Mouse (Mus musculus) left cerebral cortex, postnatal 10 days (tissue): ENCODE measurements at regions not wholly inside any gene's neighbourhood (a gene's known extent, or its start where the extent isn't known, plus 50 kb on each side); places are given as distances from the start of the nearest gene placed in this dataset.
A peak's percentile ranks its signal among the peaks of the same experiment; 100 is the strongest.

Experiments
- DNase-seq, 2 experiments: peaks; one replicate each; pipeline ENCODE4 v3.0.0; 2021 to 2022; ENCODE audit warnings: low spot score in 2 of 2, mixed read lengths in 1 of 2; ENCODE audit errors: extremely low spot score in 1 of 2
- intact Hi-C: fragments of 180-260 bp; cut with DNase I; formaldehyde crosslinking; loops from one replicate; pipeline ENCODE4 v1.15.1; 2025

DNA sequence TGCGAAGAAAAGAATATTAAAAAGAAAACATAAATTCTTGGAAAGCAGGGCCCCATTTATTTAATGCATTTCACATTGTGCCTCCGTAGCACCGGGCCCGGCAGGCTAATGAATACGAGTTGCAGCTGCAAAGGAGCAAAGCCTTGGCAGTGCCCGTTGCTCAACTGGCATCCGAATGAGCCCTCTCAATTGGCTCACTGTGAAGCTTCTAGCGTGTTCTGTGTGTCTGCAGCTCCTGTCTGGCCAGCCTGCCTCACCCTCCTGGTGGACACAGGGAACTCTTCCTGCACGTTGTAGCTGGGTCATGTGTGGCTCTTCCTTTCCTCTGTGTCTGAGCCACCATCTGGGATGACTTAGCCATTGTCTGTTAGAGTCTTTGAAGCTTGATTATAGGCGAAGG, 256.1 kb downstream of the Pax1 start:
- peak; percentile 22 to 29 for DNase-seq
- intact Hi-C loops = no loop called here

GRCm38 (mm10) chr2:147610343-147610742, 248.6 kb downstream of the Pax1 start:
- no peak for DNase-seq
- intact Hi-C loops = no loop called here

- intact Hi-C loops = no loop called here
- DNase-seq = no peak
These were observed 239.9 kb downstream of the Pax1 start for GRCm38 (mm10) chr2:147601639-147602038.

GRCm38 (mm10) chr2:147572413-147572812, 210.7 kb downstream of the Pax1 start:
- intact Hi-C loops = no loop called here
- DNase-seq = no peak

DNA sequence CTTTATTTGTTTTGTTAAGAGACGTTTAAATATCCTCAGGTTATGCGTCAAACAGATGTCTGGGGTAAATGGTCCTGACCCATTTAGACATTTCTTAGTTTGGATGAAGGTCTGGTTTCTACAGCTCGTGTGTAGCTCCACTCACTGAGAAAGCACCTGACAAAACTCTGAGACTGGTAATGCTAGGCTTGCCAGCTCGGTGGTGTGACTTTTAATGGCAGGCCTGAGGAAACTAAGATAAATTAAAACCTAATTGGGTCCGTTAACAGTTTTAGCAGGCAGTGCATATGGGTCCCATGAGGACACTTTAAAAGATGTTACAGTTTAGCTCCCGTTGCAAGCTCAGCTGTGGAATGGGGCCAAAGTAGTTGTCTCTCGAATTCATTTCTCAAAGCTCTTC, 199.5 kb downstream of the Pax1 start:
- intact Hi-C loops = no loop called here
- DNase-seq = no peak

GRCm38 (mm10) chr2:147560426-147561155, 198.9 kb downstream of the Pax1 start:
- intact Hi-C loops = no loop called here
- no peak for DNase-seq

- DNase-seq = no peak
- intact Hi-C loops = no loop called here
These were observed 167.4 kb downstream of the Pax1 start for GRCm38 (mm10) chr2:147529161-147529560.

GRCm38 (mm10) chr2:147515436-147515835, 153.7 kb downstream of the Pax1 start:
- no peak for DNase-seq
- intact Hi-C loops = no loop called here

DNA sequence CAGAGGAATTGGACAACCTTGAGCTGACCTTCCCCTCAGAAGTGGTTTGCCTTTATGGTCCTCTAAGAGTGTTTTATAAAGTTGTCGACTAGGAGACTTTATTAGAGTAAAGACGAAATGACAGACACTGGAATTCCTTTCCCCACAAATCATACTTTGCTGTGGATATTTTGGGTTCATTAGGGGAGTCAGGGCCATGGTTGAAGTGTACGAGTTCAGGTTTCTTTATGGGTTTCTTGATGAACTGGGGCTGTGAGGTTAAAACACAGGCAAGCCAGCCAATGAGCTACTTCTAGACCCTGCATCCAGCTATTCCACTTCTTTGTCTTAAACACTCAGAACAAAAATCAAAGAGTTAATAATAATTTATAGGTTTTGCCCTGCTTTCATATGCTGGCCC, 153.0 kb downstream of the Pax1 start:
- intact Hi-C loops = no loop called here
- DNase-seq = no peak

- DNase-seq = no peak
- intact Hi-C loops = no loop called here
These were observed 142.2 kb downstream of the Pax1 start for GRCm38 (mm10) chr2:147503962-147504361.

- intact Hi-C loops = no loop called here
- DNase-seq = no peak
These were observed 137.0 kb downstream of the Pax1 start for GRCm38 (mm10) chr2:147498731-147499130.

DNA sequence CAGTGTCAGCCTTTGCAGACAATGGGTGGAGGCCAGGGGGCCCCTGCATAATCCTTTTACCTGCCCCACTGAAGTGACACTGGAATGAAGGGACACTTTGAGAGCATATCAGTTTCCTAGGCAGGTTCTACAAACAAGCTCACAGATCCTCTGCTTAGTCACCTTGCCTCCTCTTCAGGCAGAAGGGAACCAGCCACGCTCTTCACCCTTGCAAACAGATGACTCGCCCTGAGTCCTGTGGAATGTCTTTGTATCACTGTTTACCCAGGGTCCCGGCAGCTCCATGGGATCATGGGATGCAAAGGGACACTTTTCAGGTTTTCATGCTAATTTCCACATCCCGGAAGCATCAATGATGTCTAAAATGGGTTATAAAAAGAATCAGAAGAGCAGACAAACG, 94.2 kb downstream of the Pax1 start:
- intact Hi-C loops = no loop called here
- no peak for DNase-seq

DNA sequence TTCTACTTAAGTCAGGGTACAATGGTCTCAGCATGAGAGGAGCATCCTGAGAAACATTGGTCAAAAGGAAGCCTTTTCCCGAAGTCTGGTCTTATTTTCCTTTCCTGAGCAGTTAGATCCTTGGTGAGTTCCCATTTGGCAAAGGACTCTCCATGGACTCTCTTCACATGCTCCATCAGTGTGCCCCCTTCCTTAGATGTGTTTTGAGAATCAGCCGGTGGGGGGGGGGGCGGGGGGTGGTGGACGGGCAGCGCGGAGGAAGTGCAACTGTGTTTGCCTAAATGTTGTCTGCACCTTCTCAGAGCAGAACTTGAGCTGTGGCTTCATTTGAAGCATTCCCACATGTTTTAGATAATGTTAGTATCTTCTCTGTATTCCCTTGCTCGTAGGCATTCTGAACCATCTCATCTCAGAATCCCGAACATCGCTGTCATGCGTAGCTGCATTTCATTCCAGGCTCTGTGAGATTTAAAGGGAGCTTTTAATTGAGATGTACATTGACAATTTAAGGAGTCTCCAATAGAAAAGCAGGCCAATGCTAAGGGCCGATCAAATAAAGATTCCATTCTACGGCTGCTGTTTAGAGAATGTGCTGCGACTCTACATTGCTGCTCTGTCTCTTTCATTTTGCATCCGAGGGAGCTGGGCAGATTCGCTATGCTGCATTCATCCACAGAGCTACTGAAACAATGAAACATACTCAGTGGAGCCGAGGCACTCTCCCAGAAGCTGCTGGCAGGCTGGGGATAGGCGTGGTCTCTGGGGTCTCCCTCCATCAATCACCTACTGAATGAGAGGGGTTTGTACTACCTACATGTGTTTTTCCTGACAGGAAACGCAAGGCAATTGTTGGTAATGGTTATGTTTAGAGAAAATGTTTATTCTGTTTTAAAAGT, 92.9 kb downstream of the Pax1 start:
- peak; percentile 27 to 30 for DNase-seq
- intact Hi-C loops = no loop called here
